Mouse (Mus musculus): ENCODE measurements around the gene Unc13a.

DNA sequence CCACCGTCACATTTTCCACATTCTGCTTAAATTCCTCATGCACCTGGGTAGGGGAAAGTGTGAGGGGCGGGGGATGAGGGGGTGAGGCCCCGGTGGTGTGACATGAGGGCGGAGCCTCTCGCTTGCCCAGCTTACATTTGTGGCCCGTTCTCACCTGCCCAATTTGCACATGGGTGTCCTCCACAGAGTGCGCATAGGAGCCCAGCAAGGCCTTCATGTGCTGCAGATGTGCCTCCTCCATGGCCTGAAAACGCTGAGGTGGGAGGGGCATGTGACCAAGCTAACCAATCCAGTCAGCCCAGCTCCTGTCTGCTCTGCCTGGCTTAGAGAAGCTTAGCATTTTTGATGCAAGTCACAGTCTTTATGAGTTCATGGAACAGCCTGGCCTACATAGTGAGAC, 44.0 kb upstream of the Unc13a start:
- TF ChIP-seq GATA2 (IDR thresholded peaks at IDR 0.05; ENCODE audit: borderline replicate concordance, low read depth, low read length), result no peak
- TF ChIP-seq CTCF (IDR thresholded peaks at IDR 0.05; ENCODE audit: low read depth, low read length), result no peak
- no peak for TF ChIP-seq GATA1 (IDR thresholded peaks at IDR 0.05; ENCODE audit: borderline replicate concordance, low read length)
- TF ChIP-seq TAL1 (conservative IDR thresholded peaks at IDR 0.05; ENCODE audit: low read depth, low read length), result no peak
